Mouse (Mus musculus): ENCODE results near the gene Pbx1. TPM values are rescaled to one million over a fixed set of nuclear protein-coding genes. Genes with fewer than 3 reads are reported as not detected.

The Pbx1 gene
- polyA plus RNA-seq, 1 experiment: 141 TPM

- DNase-seq (ENCODE audit: low read depth): no peak
- TF ChIP-seq CTCF (IDR thresholded peaks at IDR 0.05; ENCODE audit: borderline replicate concordance, extremely low read depth, insufficient read depth, insufficient read length): no peak
Observed at GRCm38 (mm10) chr1:168336238-168336818, 95.7 kb downstream of the Pbx1 start.

- no peak for DNase-seq (ENCODE audit: low read depth)
- TF ChIP-seq POLR2A (IDR thresholded peaks at IDR 0.05; ENCODE audit: borderline replicate concordance, extremely low read depth, insufficient read depth, insufficient read length, poor library complexity, severe bottlenecking) (no peak), CTCF (IDR thresholded peaks at IDR 0.05; ENCODE audit: borderline replicate concordance, extremely low read depth, insufficient read depth, insufficient read length) (no peak)
Observed at GRCm38 (mm10) chr1:168334831-168335574, 97.1 kb downstream of the Pbx1 start.

DNA sequence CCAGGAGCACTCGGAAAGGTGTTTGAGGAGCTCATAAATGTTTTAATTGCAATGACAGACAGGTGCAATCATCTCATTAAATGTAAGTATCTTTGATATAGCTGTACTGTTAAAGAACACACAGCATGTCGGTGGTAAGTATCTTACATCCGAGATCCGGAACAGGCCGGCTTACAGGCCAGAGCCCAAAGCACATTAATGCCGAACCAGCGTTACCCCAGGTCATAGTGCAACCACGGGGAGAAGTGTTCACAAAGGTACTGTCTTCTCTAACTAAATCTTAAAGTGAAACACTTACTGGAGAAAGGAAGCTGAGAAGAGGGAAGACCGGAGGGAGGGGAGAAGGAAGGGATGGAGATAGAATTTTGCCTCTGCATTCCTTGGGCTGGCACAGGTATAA is 100.0 kb downstream of the Pbx1 start:
- DNase-seq (ENCODE audit: low read depth): no peak
- TF ChIP-seq POLR2A (IDR thresholded peaks at IDR 0.05; ENCODE audit: borderline replicate concordance, extremely low read depth, insufficient read depth, insufficient read length, poor library complexity, severe bottlenecking) (no peak), CTCF (IDR thresholded peaks at IDR 0.05; ENCODE audit: borderline replicate concordance, extremely low read depth, insufficient read depth, insufficient read length) (no peak)

GRCm38 (mm10) chr1:168328236-168328605 is 103.8 kb downstream of the Pbx1 start:
- TF ChIP-seq POLR2A (IDR thresholded peaks at IDR 0.05; ENCODE audit: borderline replicate concordance, extremely low read depth, insufficient read depth, insufficient read length, poor library complexity, severe bottlenecking) (no peak), CTCF (IDR thresholded peaks at IDR 0.05; ENCODE audit: borderline replicate concordance, extremely low read depth, insufficient read depth, insufficient read length) (no peak)
- no peak for DNase-seq (ENCODE audit: low read depth)

- DNase-seq (ENCODE audit: low read depth): peak; percentile 95
- TF ChIP-seq CTCF (IDR thresholded peaks at IDR 0.05; ENCODE audit: borderline replicate concordance, extremely low read depth, insufficient read depth, insufficient read length) (no peak), POLR2A (IDR thresholded peaks at IDR 0.05; ENCODE audit: borderline replicate concordance, extremely low read depth, insufficient read depth, insufficient read length, poor library complexity, severe bottlenecking) (no peak)
Observed at GRCm38 (mm10) chr1:168327405-168328235, 104.5 kb downstream of the Pbx1 start.

DNA sequence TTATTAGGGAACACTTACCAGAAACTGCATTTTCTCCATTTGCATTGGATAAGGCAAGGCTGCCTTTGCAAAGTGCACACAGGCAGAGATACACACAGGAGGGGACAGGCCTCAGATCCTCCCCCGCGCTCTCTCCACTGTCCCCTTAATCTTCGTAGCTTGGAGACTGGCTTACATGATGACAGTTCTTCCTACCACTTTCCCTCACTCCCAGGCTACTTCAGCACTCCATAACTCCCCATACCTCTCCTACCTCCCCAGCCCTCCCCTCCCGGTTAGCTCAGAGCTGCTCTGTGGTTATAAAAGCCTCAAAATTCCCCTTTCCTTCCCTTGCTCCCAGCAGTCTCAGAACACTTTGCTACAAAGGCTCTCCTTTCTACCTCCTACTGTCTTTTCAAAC is 106.3 kb downstream of the Pbx1 start:
- TF ChIP-seq CTCF (IDR thresholded peaks at IDR 0.05; ENCODE audit: borderline replicate concordance, extremely low read depth, insufficient read depth, insufficient read length) (no peak), POLR2A (IDR thresholded peaks at IDR 0.05; ENCODE audit: borderline replicate concordance, extremely low read depth, insufficient read depth, insufficient read length, poor library complexity, severe bottlenecking) (no peak)

GRCm38 (mm10) chr1:168324306-168325085 is 107.6 kb downstream of the Pbx1 start:
- no peak for TF ChIP-seq POLR2A (IDR thresholded peaks at IDR 0.05; ENCODE audit: borderline replicate concordance, extremely low read depth, insufficient read depth, insufficient read length, poor library complexity, severe bottlenecking)
- TF ChIP-seq CTCF (IDR thresholded peaks at IDR 0.05; ENCODE audit: borderline replicate concordance, extremely low read depth, insufficient read depth, insufficient read length): no peak
- peak; percentile 71 for DNase-seq (ENCODE audit: low read depth)

More for the DNA sequence above, 106.3 kb downstream of the Pbx1 start:
- no peak for DNase-seq (ENCODE audit: low read depth)

DNA sequence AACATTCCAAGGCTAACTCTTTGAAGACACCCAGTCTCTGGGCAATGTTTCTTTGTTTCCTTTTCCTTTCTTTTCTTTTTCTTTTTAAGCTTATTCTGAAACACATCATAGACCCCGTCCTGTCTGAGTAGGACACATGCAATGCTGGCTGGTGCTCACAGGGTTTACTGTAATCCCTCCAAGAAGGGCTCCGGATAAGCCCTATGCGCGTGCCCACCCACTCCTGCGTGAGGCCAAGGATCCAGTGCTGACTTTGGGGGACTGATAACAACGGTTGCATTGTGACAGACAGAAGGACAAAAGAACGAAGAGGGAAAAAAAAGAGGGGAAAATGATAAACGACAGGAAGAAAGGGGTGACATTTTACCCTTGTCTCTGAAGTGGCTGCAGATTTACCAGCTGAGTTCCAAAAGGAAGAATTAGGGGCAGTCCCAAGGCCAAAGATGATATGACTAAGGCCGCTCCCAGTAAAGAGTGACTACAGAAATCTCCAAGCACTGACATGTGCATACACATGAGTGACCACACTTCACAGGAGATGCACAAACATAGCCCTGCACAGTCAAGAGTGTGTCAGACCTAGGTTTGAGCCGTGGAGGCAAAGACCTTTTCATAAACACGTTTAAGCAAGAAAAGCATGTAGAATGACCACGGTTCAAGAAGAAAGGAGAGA is 108.5 kb downstream of the Pbx1 start:
- TF ChIP-seq POLR2A (IDR thresholded peaks at IDR 0.05; ENCODE audit: borderline replicate concordance, extremely low read depth, insufficient read depth, insufficient read length, poor library complexity, severe bottlenecking) (no peak), CTCF (IDR thresholded peaks at IDR 0.05; ENCODE audit: borderline replicate concordance, extremely low read depth, insufficient read depth, insufficient read length) (no peak)
- no peak for DNase-seq (ENCODE audit: low read depth)

DNA sequence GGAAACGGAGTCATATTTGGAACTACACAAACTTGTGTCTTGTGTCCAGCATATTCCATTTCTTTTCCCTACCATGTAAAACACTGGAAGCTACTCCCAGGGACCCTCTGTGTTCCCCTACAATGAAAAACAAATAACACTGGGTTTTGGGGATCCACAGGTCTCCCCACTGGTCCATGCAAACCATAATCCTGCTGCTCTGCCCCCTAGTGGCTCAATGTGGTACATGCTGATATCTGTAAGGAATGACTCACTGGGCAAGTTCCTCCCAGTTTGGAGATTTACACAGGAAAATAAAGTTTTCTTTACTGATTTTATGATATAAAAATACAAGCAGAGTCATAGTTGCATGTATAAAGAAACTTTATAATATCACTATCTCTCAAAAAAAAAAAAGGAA is 109.2 kb downstream of the Pbx1 start:
- DNase-seq (ENCODE audit: low read depth): no peak
- no peak for TF ChIP-seq POLR2A (IDR thresholded peaks at IDR 0.05; ENCODE audit: borderline replicate concordance, extremely low read depth, insufficient read depth, insufficient read length, poor library complexity, severe bottlenecking)
- peak; percentile 57; the same call in 1 of the 2 replicates for TF ChIP-seq CTCF (IDR thresholded peaks at IDR 0.05; ENCODE audit: borderline replicate concordance, extremely low read depth, insufficient read depth, insufficient read length)

DNA sequence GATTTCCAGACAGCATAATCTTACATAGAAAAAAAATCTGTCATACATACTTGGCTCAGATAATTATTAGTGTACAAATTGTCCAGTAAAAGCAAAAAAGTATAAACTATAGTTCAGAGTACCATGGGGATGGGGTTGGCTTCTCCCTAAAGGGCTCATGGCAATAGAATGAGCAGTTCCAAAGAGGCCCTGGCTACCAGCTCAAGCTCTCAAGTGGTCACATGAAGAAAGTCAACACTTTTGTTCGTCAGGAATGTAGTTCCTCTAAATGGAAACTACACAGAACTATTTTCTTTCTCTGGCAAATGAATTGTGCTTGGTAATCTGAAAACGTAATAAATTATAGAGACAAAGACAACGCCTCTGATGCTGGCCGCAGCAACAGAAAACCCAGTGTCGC is 112.4 kb downstream of the Pbx1 start:
- no peak for DNase-seq (ENCODE audit: low read depth)
- TF ChIP-seq CTCF (IDR thresholded peaks at IDR 0.05; ENCODE audit: borderline replicate concordance, extremely low read depth, insufficient read depth, insufficient read length) (no peak), POLR2A (IDR thresholded peaks at IDR 0.05; ENCODE audit: borderline replicate concordance, extremely low read depth, insufficient read depth, insufficient read length, poor library complexity, severe bottlenecking) (no peak)

Measured in brain, embryonic 14.5 days (tissue).